Mouse (Mus musculus) ES-Bruce4 (cell line): ENCODE measurements around the gene Adarb1. TPM values are rescaled to one million over a fixed set of nuclear protein-coding genes. Genes with fewer than 3 reads are reported as not detected.

Experiments used
- H3K27ac ChIP-seq: 2 replicates; pipeline ENCODE4 v1.5.1; 2012; ENCODE audit warnings: low read length, inconsistent platforms; ENCODE audit not compliant: insufficient read depth
- H3K27me3 ChIP-seq: 2 replicates; pipeline ENCODE4 v1.6.1; 2012; ENCODE audit warnings: mild to moderate bottlenecking, low read length, inconsistent platforms; ENCODE audit not compliant: control insufficient read depth, poor library complexity, insufficient read depth, severe bottlenecking
- H3K36me3 ChIP-seq: 2 replicates; pipeline ENCODE4 v1.6.1; 2012; ENCODE audit warnings: inconsistent platforms, mild to moderate bottlenecking, low read length, moderate library complexity; ENCODE audit not compliant: control insufficient read depth, poor library complexity, insufficient read depth, severe bottlenecking
- H3K4me1 ChIP-seq: one replicate; pipeline ENCODE4 v1.8.1; 2011; ENCODE audit warnings: low read length; ENCODE audit not compliant: control insufficient read depth, insufficient read depth
- H3K4me3 ChIP-seq: 2 replicates; pipeline ENCODE4 v1.5.1; 2011; ENCODE audit warnings: low read depth, mild to moderate bottlenecking, low read length
- H3K9ac ChIP-seq: 2 replicates; pipeline ENCODE4 v1.6.1; 2012; ENCODE audit warnings: low read depth, mild to moderate bottlenecking, inconsistent platforms; ENCODE audit not compliant: poor library complexity, severe bottlenecking
- H3K9me3 ChIP-seq: replicated peaks from 2 replicates; pipeline ENCODE4 v1.6.1; 2012; ENCODE audit warnings: mild to moderate bottlenecking, low read length, inconsistent platforms; ENCODE audit not compliant: control insufficient read depth, poor library complexity, insufficient read depth, severe bottlenecking
- CTCF ChIP-seq: IDR thresholded peaks from one replicate; pipeline ENCODE4 v1.8.1; 2011; ENCODE audit warnings: low read depth, low read length
- EP300 ChIP-seq: IDR thresholded peaks from 2 replicates; pipeline ENCODE4 v1.6.1; 2011; ENCODE audit warnings: low read depth, low read length; ENCODE audit not compliant: insufficient read depth
- POLR2A ChIP-seq: IDR thresholded peaks from one replicate; pipeline ENCODE4 v1.8.1; 2011; ENCODE audit warnings: low read length; ENCODE audit not compliant: insufficient read depth
- polyA plus RNA-seq: library from polyadenylated mRNA; stranded (reverse); fragments of >200 nt; gene quantifications from 2 replicates; pipeline ENCODE4 v1.2.4, GENCODE M21; 2011; ENCODE audit warnings: low read depth; ENCODE audit not compliant: missing spikeins, insufficient read depth, insufficient read length

The Adarb1 gene
- polyA plus RNA-seq, 1 experiment, result 9.7 TPM

GRCm38 (mm10) chr10:77398082-77398481, 20.0 kb downstream of the Adarb1 start:
- Histone ChIP-seq H3K4me1 (no peaks in the 10 kb centered on the region), H3K4me3 (no peak overlapping the region), H3K9ac (no peak overlapping the region), H3K27ac (no peak overlapping the region), H3K36me3 (no peaks in the 10 kb centered on the region), H3K9me3 (no peaks in the 10 kb centered on the region), H3K27me3 (no peaks in the 10 kb centered on the region)
- TF ChIP-seq POLR2A (no peak), CTCF (no peak), EP300 (no peak)

- Histone ChIP-seq H3K4me1 (no peaks in the 10 kb centered on the region), H3K27me3 (no peaks in the 10 kb centered on the region), H3K9me3 (no peaks in the 10 kb centered on the region), H3K36me3 (no peaks in the 10 kb centered on the region), H3K4me3 (no peak overlapping the region), H3K27ac (no peak overlapping the region), H3K9ac (no peak overlapping the region)
- TF ChIP-seq EP300 (no peak), CTCF (no peak), POLR2A (no peak)
Observed at GRCm38 (mm10) chr10:77397056-77397642, 20.9 kb downstream of the Adarb1 start.

- Histone ChIP-seq H3K36me3 (no peaks in the 10 kb centered on the region), H3K9me3 (no peaks in the 10 kb centered on the region), H3K27ac (no peak overlapping the region), H3K9ac (no peak overlapping the region), H3K4me3 (no peak overlapping the region), H3K27me3 (no peaks in the 10 kb centered on the region), H3K4me1 (no peaks in the 10 kb centered on the region)
- TF ChIP-seq EP300 (no peak), POLR2A (no peak), CTCF (no peak)
Observed at GRCm38 (mm10) chr10:77396015-77396414, 22.1 kb downstream of the Adarb1 start.

- Histone ChIP-seq H3K9ac (no peak overlapping the region), H3K4me1 (no peaks in the 10 kb centered on the region), H3K9me3 (no peaks in the 10 kb centered on the region), H3K27me3 (no peaks in the 10 kb centered on the region), H3K36me3 (no peaks in the 10 kb centered on the region), H3K27ac (no peak overlapping the region), H3K4me3 (no peak overlapping the region)
- TF ChIP-seq POLR2A, result no peak
- no peak for TF ChIP-seq CTCF
- no peak for TF ChIP-seq EP300
Observed at GRCm38 (mm10) chr10:77391072-77391471, 27.0 kb downstream of the Adarb1 start.

- H3K27me3 ChIP-seq, result no peaks in the 10 kb centered on the region
- no peak overlapping the region for H3K4me3 ChIP-seq
- no peaks in the 10 kb centered on the region for H3K9me3 ChIP-seq
- TF ChIP-seq CTCF (no peak), EP300 (no peak), POLR2A (no peak)
- H3K27ac ChIP-seq, result no peak overlapping the region
- no peak overlapping the region for H3K9ac ChIP-seq
- H3K36me3 ChIP-seq, result no peaks in the 10 kb centered on the region
- H3K4me1 ChIP-seq, result no peaks in the 10 kb centered on the region
Observed at GRCm38 (mm10) chr10:77387558-77387957, 30.5 kb downstream of the Adarb1 start.

GRCm38 (mm10) chr10:77385731-77386130, 32.3 kb downstream of the Adarb1 start:
- Histone ChIP-seq H3K4me3 (no peak overlapping the region), H3K9me3 (no peaks in the 10 kb centered on the region), H3K4me1 (no peaks in the 10 kb centered on the region), H3K36me3 (no peaks in the 10 kb centered on the region), H3K27me3 (no peaks in the 10 kb centered on the region), H3K27ac (no peak overlapping the region), H3K9ac (no peak overlapping the region)
- no peak for TF ChIP-seq CTCF
- TF ChIP-seq EP300, result no peak
- TF ChIP-seq POLR2A, result no peak
